Mouse (Mus musculus) liver, postnatal 0 days (tissue): ENCODE data around the gene Dennd4c.

Experiments used
- CTCF ChIP-seq: sonication (generic); IDR thresholded peaks from 2 replicates; pipeline ENCODE4 v1.5.1; 2016; ENCODE audit warnings: antibody characterized with exemption, low read depth
- EP300 ChIP-seq: IDR thresholded peaks from 2 replicates; pipeline ENCODE4 v1.6.1; 2016; ENCODE audit warnings: antibody characterized with exemption, low read depth, mild to moderate bottlenecking

GRCm38 (mm10) chr4:86831896-86832295 lies 83.5 kb downstream of the Dennd4c start:
- TF ChIP-seq CTCF (no peak), EP300 (no peak)
